Mouse (Mus musculus): ENCODE data around the gene Maip1.
A peak's percentile ranks its signal among the peaks of the same experiment; 100 is the strongest.

The Maip1 gene

DNA sequence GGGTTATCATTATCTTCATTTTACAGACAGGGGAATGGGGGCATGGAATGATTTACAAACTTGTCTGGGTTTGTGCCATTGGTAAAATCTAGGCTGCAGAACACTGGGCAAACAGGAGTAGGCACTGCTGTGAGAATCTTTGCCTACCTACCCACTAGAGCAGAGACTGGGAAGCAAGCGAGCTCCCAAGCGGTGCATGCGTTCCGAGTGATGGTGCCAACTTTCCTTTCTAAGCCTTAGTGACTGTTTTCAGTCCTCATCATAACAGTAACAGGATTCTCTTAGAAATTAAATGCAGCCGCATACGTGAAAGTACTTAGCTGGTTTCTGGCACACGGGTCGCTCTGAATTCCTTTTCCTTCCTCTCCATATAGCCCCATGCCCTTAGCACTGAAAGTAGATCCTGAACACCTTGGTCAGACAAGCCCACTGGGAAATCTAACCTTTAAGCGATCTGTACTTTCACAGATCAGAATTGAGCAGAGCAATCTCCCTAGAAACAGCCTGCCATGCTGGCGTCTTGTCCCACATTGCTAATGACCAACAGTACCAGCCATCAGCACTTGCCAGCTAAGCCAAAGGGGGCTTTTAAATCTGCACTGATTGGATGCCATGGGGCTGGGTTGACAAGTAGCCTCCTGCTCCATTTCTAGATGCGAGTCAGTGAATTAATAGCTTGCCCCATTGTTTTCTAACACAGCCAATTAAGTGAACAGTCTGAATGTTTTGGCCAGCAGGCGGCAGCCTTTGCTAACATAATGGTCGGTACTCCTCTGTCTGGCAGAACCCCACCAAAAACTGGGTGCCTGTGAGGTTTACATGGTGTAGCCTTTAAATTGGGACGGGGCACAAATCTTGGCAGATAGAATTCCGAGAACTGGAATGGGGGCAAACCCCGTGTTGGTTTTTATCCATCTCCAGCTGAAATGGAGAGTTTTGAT lies 22.5 kb downstream of the Maip1 start:
- peak; percentile 80 to 84 for DNase-seq

DNA sequence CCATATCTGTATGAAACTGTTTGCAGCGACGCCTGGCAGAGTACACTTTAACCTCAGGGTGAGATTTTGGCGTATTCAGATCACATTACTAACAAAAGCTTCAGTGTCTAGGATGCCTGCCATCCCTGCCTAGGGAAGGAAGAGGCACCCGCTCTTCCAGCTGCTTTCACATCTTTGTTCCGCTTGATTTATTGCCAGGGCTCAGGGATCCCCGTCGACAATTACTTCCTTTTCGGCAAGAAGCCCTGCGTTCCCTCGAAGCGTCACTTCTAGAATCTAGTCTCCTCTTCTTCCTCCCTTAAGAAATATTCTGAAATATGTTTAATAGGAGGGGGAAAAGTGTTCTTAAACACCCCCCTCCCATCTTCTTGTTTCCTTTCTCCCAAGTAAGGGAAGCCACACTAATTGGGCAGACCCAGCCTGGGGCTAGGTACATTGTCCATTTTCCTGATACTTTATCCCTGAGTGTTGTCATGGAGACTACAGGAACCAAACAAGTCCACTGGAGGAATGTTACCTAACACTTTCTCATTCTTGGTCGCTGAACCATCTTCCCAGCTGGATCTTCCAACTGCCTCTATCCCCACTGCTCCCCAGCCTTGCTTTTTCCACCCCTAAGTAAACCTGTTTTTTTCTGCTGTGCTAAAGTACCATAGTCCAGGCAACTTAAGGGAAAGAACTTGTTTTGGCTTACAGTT lies 23.8 kb downstream of the Maip1 start:
- no peak for DNase-seq

DNA sequence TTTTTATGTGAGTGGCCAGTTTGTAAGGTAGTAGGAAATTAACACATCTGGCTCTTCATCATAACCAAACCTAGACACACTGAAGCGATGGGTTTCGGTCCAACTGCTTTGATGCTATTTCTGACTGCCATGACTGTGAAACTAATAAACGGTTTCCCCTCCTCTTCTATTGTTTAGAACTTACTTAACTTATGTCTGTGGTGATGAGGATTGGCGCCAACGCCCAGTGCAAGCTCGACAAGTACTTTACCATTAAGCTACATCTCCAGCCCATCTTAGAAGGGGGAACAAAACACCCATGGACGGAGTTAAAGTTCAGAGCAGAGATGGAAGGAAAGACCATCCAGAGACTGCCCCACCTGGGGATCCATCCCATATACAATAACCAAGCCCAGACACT lies 27.0 kb downstream of the Maip1 start:
- DNase-seq, result no peak

DNA sequence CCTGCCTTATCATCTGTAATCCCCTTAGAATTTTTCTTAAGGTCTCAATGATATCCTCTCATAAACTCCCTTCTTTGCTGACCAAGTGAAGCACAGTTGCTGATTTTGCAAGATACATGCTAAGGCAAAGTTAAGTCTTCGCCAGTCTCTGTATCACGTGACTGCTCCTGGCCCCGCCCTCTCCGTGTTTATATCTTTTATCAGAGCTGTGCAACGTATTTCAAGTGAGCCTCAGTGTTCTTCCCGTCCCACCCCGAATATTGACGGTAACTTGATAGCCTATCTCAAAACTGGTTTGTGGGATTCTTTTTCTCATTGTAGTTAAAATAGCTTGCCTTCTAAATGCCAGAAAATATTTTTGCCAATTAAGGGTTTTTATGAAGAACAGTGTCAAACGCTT lies 30.3 kb downstream of the Maip1 start:
- DNase-seq, result peak; percentile 73 to 76

DNA sequence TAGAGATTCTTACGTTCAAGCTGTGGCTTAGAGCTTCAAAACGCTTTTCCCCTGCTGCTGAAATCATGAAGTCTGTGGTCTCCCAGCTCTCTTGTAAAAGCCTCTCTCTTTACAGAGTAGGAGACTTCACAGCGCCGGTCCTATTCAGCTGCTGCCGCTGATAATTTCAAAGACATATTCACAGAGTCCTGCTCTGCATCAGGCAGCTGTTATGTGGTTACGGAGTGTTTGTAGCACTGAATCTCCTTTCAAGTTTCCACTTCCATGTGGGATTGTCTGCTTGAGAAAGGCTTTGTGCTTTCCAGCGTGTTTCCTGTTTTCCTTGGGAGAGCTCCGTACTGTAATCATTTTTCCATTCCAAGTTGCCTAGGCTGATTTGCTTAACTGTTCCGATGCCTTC lies 30.8 kb downstream of the Maip1 start:
- DNase-seq, result no peak

DNA sequence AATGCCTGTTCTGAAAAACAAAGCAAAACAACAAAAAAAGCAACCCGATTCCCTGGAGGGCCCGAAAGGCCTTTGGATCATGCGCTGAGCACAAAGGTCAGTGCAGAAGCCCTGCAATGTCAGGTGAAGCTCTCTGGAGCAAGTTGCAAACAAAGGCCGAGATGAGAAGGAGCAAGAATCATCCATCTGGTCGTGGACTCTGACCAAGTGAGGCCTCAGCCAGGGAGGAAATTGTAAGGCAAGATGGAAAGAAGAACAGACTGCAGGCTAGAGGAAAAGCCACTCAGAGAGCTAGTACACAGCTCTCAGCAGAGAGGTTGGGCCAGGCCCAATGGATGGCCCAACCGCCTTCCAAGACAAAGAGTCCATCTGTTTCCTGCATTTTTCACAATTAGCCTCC lies 32.9 kb downstream of the Maip1 start:
- no peak for DNase-seq

DNA sequence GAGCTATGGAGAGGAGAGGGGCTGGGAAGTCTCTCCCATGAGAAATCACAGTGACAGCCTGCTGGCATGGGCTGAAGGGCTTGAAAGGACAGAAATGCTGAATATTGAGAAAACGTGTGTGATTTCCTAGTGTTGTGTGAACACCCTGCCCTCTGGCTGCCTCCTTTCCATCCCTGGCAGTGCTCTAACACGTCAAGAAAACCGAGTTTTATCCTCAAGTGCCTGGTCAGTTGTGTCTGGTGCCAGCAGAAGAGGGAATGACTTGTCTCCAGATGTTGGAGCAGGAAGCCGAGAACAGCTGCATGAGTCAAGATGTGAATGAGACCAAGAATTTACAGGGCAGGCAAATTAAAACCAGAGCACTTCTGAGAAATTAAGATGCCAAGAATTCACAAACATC lies 34.6 kb downstream of the Maip1 start:
- DNase-seq, result no peak

DNA sequence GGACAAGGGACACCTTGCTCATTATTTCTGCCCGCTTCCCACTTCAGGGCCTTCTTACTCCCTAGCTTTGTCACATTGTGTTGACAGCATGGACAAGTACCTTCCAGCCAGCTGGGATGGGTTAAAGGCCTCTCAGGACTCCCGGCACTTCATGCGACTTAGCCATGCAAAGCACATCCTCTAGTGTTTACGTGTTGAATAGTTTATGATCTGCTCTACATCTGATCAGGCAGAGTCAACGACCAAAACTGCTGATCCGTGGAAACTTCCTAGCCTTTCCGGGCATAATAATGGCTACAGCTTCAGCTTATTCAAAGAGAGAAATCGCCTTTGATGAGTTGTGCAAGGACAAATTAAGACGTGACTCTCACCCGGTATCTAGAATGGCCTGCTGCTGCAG lies 39.6 kb downstream of the Maip1 start:
- DNase-seq, result no peak

DNA sequence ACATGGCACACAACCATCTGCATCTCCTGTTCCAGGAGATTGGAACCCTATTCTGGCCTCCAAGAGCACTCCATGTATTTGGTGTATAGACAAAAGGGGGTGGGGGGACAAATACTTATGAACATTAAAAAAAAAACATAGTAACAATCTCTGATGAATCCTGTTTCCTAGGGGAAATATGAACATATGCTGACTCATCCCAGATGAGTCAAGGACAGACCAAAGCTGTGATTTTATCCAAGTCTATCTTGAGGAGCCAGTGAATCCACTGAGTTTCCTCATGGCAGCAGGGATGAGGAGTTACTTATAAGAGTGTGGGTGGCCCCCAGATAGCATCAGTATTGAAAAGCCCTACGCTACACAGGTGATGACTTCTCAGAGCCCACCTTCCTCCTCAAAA lies 44.1 kb downstream of the Maip1 start:
- DNase-seq, result no peak

DNA sequence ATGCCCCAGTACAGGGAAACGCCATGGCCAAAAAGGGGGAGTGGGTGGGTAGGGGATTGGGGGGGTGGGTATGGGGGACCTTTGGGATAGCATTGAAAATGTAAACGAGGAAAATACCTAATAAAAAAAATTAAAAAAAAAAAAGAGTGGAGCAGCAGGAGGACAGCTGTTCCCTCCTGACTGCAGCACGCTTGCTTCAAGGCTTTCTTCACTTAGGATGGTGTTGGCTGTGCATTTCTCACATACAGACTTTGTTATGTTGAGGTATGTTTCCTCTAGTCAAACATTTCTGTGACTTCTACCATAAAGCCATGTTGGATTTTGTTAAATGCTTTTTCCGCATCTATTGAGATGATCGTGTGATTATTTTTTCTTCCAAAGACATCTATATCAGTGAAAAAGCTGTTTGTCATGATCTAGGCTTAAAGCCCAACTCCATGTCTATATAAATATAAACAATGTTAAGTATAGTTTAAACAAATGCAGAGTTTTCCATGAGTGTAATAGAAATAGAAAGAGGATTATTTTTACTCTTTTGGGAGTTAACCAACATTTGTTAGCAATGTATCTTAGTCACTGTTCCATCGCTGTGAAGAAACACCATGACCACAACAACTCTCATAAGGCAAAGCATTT lies 54.3 kb downstream of the Maip1 start:
- DNase-seq, result no peak
